Mouse (Mus musculus): ENCODE results near the gene Olfr644. TPM values are rescaled to one million over a fixed set of nuclear protein-coding genes. Genes with fewer than 3 reads are reported as not detected.

Olfr644 gene
- polyA plus RNA-seq, 1 experiment from 2014 or later = not detected

- Histone ChIP-seq H3K36me3 (no peaks in the 10 kb centered on the region), H3K9ac (no peak overlapping the region), H3K27me3 (no peaks in the 10 kb centered on the region), H3K4me2 (no peak overlapping the region), H3K4me3 (no peak overlapping the region), H3K4me1 (replicated peaks) (no peaks in the 10 kb centered on the region), H3K27ac (replicated peaks) (no peak overlapping the region), H3K9me3 (no peaks in the 10 kb centered on the region)
- no peak for ATAC-seq (ENCODE audit: low FRiP score, low read depth)
- WGBS = 91% methylated on average over 1 of the region's 1 CpGs
Measured at GRCm38 (mm10) chr7:104018953-104019352, 52.7 kb downstream of the Olfr644 start.

- Histone ChIP-seq H3K27ac (replicated peaks) (no peak within 1 kb of the TSS), H3K4me3 (no peak within 1 kb of the TSS), H3K27me3 (no peaks in the 10 kb centered on the region), H3K9ac (no peak within 1 kb of the TSS), H3K4me2 (no peak within 1 kb of the TSS), H3K36me3 (no peaks in the 10 kb centered on the region), H3K9me3 (no peaks in the 10 kb centered on the region), H3K4me1 (replicated peaks) (no peaks in the 10 kb centered on the region)
- no peak for ATAC-seq (ENCODE audit: low FRiP score, low read depth)
Measured at GRCm38 (mm10) chr7:104017203-104017602, 54.5 kb downstream of the Olfr644 start, which contains the start of gene Olfr639. Gene Olfr639 (minus strand): TSS chr7:104017303.

Other genes starting within 250 kb of the Olfr644 start
- 4,421 and 5,872 TPM in 2 replicates for gene Hbb-bs, start 243.8 kb downstream of the Olfr644 start, polyA plus RNA-seq (2015; fragmentation: Nextera tagmentation; extraction: Ambion mirVana)
- not detected in 2 replicates for gene Hbb-bh2, start 231.3 kb downstream of the Olfr644 start, polyA plus RNA-seq (2015; fragmentation: Nextera tagmentation; extraction: Ambion mirVana)
- 1.3 and 2.5 TPM in 2 replicates for gene Hbb-bh1, start 228.7 kb downstream of the Olfr644 start, polyA plus RNA-seq (2015; fragmentation: Nextera tagmentation; extraction: Ambion mirVana)
- 123 and 187 TPM in 2 replicates for gene Hbb-y, start 218.7 kb downstream of the Olfr644 start, polyA plus RNA-seq (2015; fragmentation: Nextera tagmentation; extraction: Ambion mirVana)
- not detected in 2 replicates for gene Olfr66, start 185.6 kb downstream of the Olfr644 start, polyA plus RNA-seq (2015; fragmentation: Nextera tagmentation; extraction: Ambion mirVana)
- not detected in 2 replicates for gene Olfr64, start 177.4 kb downstream of the Olfr644 start, polyA plus RNA-seq (2015; fragmentation: Nextera tagmentation; extraction: Ambion mirVana)
- gene Olfr65, start 168.4 kb downstream of the Olfr644 start, polyA plus RNA-seq (2015; fragmentation: Nextera tagmentation; extraction: Ambion mirVana) = not detected in 2 replicates
- gene Olfr631, start 143.0 kb downstream of the Olfr644 start, polyA plus RNA-seq (2015; fragmentation: Nextera tagmentation; extraction: Ambion mirVana) = not detected in 2 replicates
- not detected in 2 replicates for gene Olfr632, start 137.5 kb downstream of the Olfr644 start, polyA plus RNA-seq (2015; fragmentation: Nextera tagmentation; extraction: Ambion mirVana)
- gene Olfr633, start 127.4 kb downstream of the Olfr644 start, polyA plus RNA-seq (2015; fragmentation: Nextera tagmentation; extraction: Ambion mirVana) = not detected in 2 replicates
- not detected in 2 replicates for gene Olfr635, start 100.7 kb downstream of the Olfr644 start, polyA plus RNA-seq (2015; fragmentation: Nextera tagmentation; extraction: Ambion mirVana)
- not detected in 2 replicates for gene Olfr638, start 73.1 kb downstream of the Olfr644 start, polyA plus RNA-seq (2015; fragmentation: Nextera tagmentation; extraction: Ambion mirVana)
- 0.03 TPM in 1 of 2 replicates, not detected in the other for gene Olfr639, start 54.6 kb downstream of the Olfr644 start, polyA plus RNA-seq (2015; fragmentation: Nextera tagmentation; extraction: Ambion mirVana)
- not detected in 2 replicates for gene Olfr640, start 46.3 kb downstream of the Olfr644 start, polyA plus RNA-seq (2015; fragmentation: Nextera tagmentation; extraction: Ambion mirVana)
- not detected in 2 replicates for gene Olfr641, start 36.4 kb downstream of the Olfr644 start, polyA plus RNA-seq (2015; fragmentation: Nextera tagmentation; extraction: Ambion mirVana)
- not detected in 2 replicates for gene Olfr642, start 19.2 kb downstream of the Olfr644 start, polyA plus RNA-seq (2015; fragmentation: Nextera tagmentation; extraction: Ambion mirVana)
- gene 4930516K23Rik, start 10.4 kb downstream of the Olfr644 start, polyA plus RNA-seq (2015; fragmentation: Nextera tagmentation; extraction: Ambion mirVana) = not detected in 2 replicates
- gene Olfr645, start 13.6 kb upstream of the Olfr644 start, polyA plus RNA-seq (2015; fragmentation: Nextera tagmentation; extraction: Ambion mirVana) = not detected in 2 replicates
- gene Olfr646, start 33.0 kb upstream of the Olfr644 start, polyA plus RNA-seq (2015; fragmentation: Nextera tagmentation; extraction: Ambion mirVana) = not detected in 2 replicates
- not detected in 2 replicates for gene Ubqln5, start 58.0 kb upstream of the Olfr644 start, polyA plus RNA-seq (2015; fragmentation: Nextera tagmentation; extraction: Ambion mirVana)
- not detected in 2 replicates for gene Olfr643, start 65.5 kb upstream of the Olfr644 start, polyA plus RNA-seq (2015; fragmentation: Nextera tagmentation; extraction: Ambion mirVana)
- gene Ubqln3, start 71.4 kb upstream of the Olfr644 start, polyA plus RNA-seq (2015; fragmentation: Nextera tagmentation; extraction: Ambion mirVana) = not detected in 2 replicates
- gene Ubqlnl, start 78.7 kb upstream of the Olfr644 start, polyA plus RNA-seq (2015; fragmentation: Nextera tagmentation; extraction: Ambion mirVana) = not detected in 2 replicates
- not detected in 2 replicates for gene Olfm5, start 93.0 kb upstream of the Olfr644 start, polyA plus RNA-seq (2015; fragmentation: Nextera tagmentation; extraction: Ambion mirVana)
- gene Olfr648, start 111.5 kb upstream of the Olfr644 start, polyA plus RNA-seq (2015; fragmentation: Nextera tagmentation; extraction: Ambion mirVana) = 0.39 and 0.49 TPM in 2 replicates
- not detected in 2 replicates for gene Olfr649, start 124.1 kb upstream of the Olfr644 start, polyA plus RNA-seq (2015; fragmentation: Nextera tagmentation; extraction: Ambion mirVana)
- gene Trim6, start 146.9 kb upstream of the Olfr644 start, polyA plus RNA-seq (2015; fragmentation: Nextera tagmentation; extraction: Ambion mirVana) = 0.16 and 0.37 TPM in 2 replicates
- gene Trim34a, start 172.6 kb upstream of the Olfr644 start, polyA plus RNA-seq (2015; fragmentation: Nextera tagmentation; extraction: Ambion mirVana) = 0.91 and 1.2 TPM in 2 replicates
- 0.10 and 0.17 TPM in 2 replicates for gene Trim5, start 216.2 kb upstream of the Olfr644 start, polyA plus RNA-seq (2015; fragmentation: Nextera tagmentation; extraction: Ambion mirVana)
- 1.9 TPM in 2 replicates for gene Trim12a, start 243.6 kb upstream of the Olfr644 start, polyA plus RNA-seq (2015; fragmentation: Nextera tagmentation; extraction: Ambion mirVana)

Measured in hindbrain, embryonic 15.5 days (tissue).